Mouse (Mus musculus): ENCODE results near the gene Btg2. TPM values are rescaled to one million over a fixed set of nuclear protein-coding genes. Genes with fewer than 3 reads are reported as not detected.

Gene Btg2
- polyA plus RNA-seq, 1 experiment from 2014 or later = 32.6 TPM

- no peaks in the 10 kb centered on the region for H3K27me3 ChIP-seq (replicated peaks; ENCODE audit: control insufficient read depth, insufficient read depth, low read length)
- no peak overlapping the region for H3K4me2 ChIP-seq (replicated peaks; ENCODE audit: low read depth)
- H3K36me3 ChIP-seq (ENCODE audit: control insufficient read depth, insufficient read depth) = no peaks in the 10 kb centered on the region
- no peak overlapping the region for H3K4me3 ChIP-seq (ENCODE audit: low read depth, low read length)
- no peak for TF ChIP-seq CTCF (IDR thresholded peaks at IDR 0.05; ENCODE audit: low read depth)
- no peak for ATAC-seq
- peaks cover 9% of the 10 kb centered on the region; the same call in 1 of the 2 replicates for H3K4me1 ChIP-seq (replicated peaks; ENCODE audit: control insufficient read depth, insufficient read depth, low read length)
- H3K27ac ChIP-seq (ENCODE audit: low read depth, low read length) = no peak overlapping the region
- H3K9me3 ChIP-seq (ENCODE audit: control insufficient read depth) = no peaks in the 10 kb centered on the region
- 81% methylated on average over 7 of the region's 7 CpGs for WGBS
- H3K9ac ChIP-seq (ENCODE audit: low read depth, low read length) = no peak overlapping the region
Measured at GRCm38 (mm10) chr1:134089074-134089473, 10.2 kb upstream of the Btg2 start.

DNA sequence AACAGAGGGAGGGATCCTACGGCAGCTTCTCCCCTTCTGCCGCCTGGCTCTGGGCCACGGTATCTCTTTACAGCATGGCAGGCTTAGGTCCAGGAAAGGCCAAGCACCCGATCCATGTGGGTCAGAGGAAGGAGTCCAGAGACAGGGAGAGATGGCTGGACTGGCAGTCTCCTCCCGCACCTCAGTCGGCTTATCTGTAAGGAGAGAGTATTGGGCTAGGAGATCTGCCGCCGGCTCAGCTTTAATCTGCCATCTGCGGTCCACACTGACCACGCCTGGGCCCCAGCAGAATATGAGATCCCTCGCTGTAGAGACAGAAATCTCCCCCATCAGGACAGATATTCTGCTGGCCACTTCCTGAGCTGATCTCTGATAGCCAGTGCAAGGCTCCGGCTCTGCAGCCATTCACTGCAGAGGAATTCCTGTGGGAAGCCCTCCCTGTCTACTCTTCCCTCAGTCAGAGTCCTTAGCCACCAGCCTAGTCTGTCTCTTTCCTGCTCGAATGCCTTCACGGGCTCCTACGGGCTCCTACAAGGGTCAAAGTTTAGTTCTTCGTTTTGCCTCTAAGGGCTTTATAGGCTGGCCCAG is 8.0 kb upstream of the Btg2 start:
- Histone ChIP-seq H3K36me3 (ENCODE audit: control insufficient read depth, insufficient read depth) (no peaks in the 10 kb centered on the region), H3K27ac (ENCODE audit: low read depth, low read length) (peak overlapping the region; percentile 73), H3K9me3 (ENCODE audit: control insufficient read depth) (no peaks in the 10 kb centered on the region), H3K27me3 (replicated peaks; ENCODE audit: control insufficient read depth, insufficient read depth, low read length) (no peaks in the 10 kb centered on the region), H3K4me1 (replicated peaks; ENCODE audit: control insufficient read depth, insufficient read depth, low read length) (peaks cover 3% of the 10 kb centered on the region; the same call in 1 of the 2 replicates), H3K4me2 (replicated peaks; ENCODE audit: low read depth) (peak overlapping the region; percentile 54), H3K9ac (ENCODE audit: low read depth, low read length) (peak overlapping the region; percentile 27), H3K4me3 (ENCODE audit: low read depth, low read length) (0 out of 2 replicates have a peak overlapping the region, but pooled peaks have one; percentile 13)
- 26% methylated on average over 16 of the region's 16 CpGs for WGBS
- ATAC-seq = peak; percentile 68
- no peak for TF ChIP-seq CTCF (IDR thresholded peaks at IDR 0.05; ENCODE audit: low read depth)

GRCm38 (mm10) chr1:134086017-134086416 is 7.1 kb upstream of the Btg2 start:
- Histone ChIP-seq H3K4me1 (replicated peaks; ENCODE audit: control insufficient read depth, insufficient read depth, low read length) (peaks cover 3% of the 10 kb centered on the region; the same call in 1 of the 2 replicates), H3K9ac (ENCODE audit: low read depth, low read length) (no peak overlapping the region), H3K27ac (ENCODE audit: low read depth, low read length) (no peak overlapping the region), H3K9me3 (ENCODE audit: control insufficient read depth) (no peaks in the 10 kb centered on the region), H3K4me2 (replicated peaks; ENCODE audit: low read depth) (no peak overlapping the region), H3K27me3 (replicated peaks; ENCODE audit: control insufficient read depth, insufficient read depth, low read length) (no peaks in the 10 kb centered on the region), H3K36me3 (ENCODE audit: control insufficient read depth, insufficient read depth) (no peaks in the 10 kb centered on the region), H3K4me3 (ENCODE audit: low read depth, low read length) (no peak overlapping the region)
- no peak for ATAC-seq
- WGBS = 43% methylated on average over 3 of the region's 3 CpGs
- no peak for TF ChIP-seq CTCF (IDR thresholded peaks at IDR 0.05; ENCODE audit: low read depth)

GRCm38 (mm10) chr1:134084128-134084527 is 5.2 kb upstream of the Btg2 start:
- Histone ChIP-seq H3K4me1 (replicated peaks; ENCODE audit: control insufficient read depth, insufficient read depth, low read length) (peaks cover 3% of the 10 kb centered on the region; the same call in 1 of the 2 replicates), H3K27me3 (replicated peaks; ENCODE audit: control insufficient read depth, insufficient read depth, low read length) (no peaks in the 10 kb centered on the region), H3K27ac (ENCODE audit: low read depth, low read length) (no peak overlapping the region), H3K36me3 (ENCODE audit: control insufficient read depth, insufficient read depth) (no peaks in the 10 kb centered on the region), H3K4me3 (ENCODE audit: low read depth, low read length) (no peak overlapping the region), H3K4me2 (replicated peaks; ENCODE audit: low read depth) (no peak overlapping the region), H3K9ac (ENCODE audit: low read depth, low read length) (no peak overlapping the region), H3K9me3 (ENCODE audit: control insufficient read depth) (no peaks in the 10 kb centered on the region)
- ATAC-seq = no peak
- TF ChIP-seq CTCF (IDR thresholded peaks at IDR 0.05; ENCODE audit: low read depth) = no peak
- WGBS = 73% methylated on average over 3 of the region's 3 CpGs

DNA sequence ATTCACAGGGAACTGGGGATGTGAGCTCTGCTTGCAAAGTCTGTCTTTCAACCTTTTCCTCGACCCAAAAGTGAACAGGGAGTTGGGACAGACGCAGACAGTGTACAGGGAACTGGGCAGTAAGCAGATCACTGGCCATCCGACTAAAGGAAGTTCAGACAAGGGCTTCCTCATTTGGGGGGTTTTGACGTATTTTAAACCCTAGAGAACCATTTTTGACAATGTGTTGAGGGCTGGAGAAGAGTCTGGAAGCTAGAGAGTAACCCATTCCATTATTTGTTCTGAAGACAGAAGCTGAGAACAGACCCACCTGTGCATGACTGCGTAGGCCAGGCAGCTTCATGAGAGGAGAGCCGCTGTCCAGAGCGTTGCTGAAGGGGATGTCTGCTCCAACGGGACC is 4.8 kb upstream of the Btg2 start:
- Histone ChIP-seq H3K4me3 (ENCODE audit: low read depth, low read length) (no peak overlapping the region), H3K27me3 (replicated peaks; ENCODE audit: control insufficient read depth, insufficient read depth, low read length) (no peaks in the 10 kb centered on the region), H3K9me3 (ENCODE audit: control insufficient read depth) (no peaks in the 10 kb centered on the region), H3K9ac (ENCODE audit: low read depth, low read length) (no peak overlapping the region), H3K4me2 (replicated peaks; ENCODE audit: low read depth) (no peak overlapping the region), H3K27ac (ENCODE audit: low read depth, low read length) (no peak overlapping the region), H3K36me3 (ENCODE audit: control insufficient read depth, insufficient read depth) (no peaks in the 10 kb centered on the region), H3K4me1 (replicated peaks; ENCODE audit: control insufficient read depth, insufficient read depth, low read length) (peaks cover 3% of the 10 kb centered on the region; the same call in 1 of the 2 replicates)
- no peak for TF ChIP-seq CTCF (IDR thresholded peaks at IDR 0.05; ENCODE audit: low read depth)
- no peak for ATAC-seq
- 84% methylated on average over 8 of the region's 8 CpGs for WGBS

DNA sequence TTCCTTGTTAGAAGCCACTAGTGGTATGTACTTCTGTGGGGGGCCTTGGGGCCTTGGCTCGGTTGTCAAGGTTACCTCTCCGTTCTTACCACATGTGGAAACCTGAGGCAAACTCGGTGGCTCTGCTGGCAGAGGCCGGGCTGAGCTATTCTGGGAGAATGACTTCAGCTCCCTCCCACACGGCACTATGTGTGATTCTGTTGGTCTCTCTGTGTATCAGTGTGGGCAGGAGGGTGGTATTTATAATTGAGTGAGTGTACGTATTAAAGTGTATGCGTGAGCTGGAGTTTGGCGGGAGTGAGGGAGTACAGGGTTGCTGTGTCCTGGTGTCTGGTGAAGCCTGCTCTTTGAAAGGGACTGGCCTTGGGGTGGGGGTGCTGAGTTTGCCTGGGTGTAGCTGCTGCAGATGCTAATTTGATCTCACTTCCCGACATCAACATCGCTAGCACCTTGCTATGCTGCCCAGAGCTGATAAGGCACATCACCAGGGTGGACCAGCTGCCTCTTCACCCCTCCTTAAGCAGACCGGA is 4.1 kb upstream of the Btg2 start:
- TF ChIP-seq CTCF (IDR thresholded peaks at IDR 0.05; ENCODE audit: low read depth) = no peak
- H3K27ac ChIP-seq (ENCODE audit: low read depth, low read length) = 0 out of 2 replicates have a peak overlapping the region, but pooled peaks have one; percentile 4
- WGBS = 61% methylated on average over 11 of the region's 11 CpGs
- no peak overlapping the region for H3K4me3 ChIP-seq (ENCODE audit: low read depth, low read length)
- H3K9ac ChIP-seq (ENCODE audit: low read depth, low read length) = no peak overlapping the region
- no peaks in the 10 kb centered on the region for H3K9me3 ChIP-seq (ENCODE audit: control insufficient read depth)
- no peaks in the 10 kb centered on the region for H3K36me3 ChIP-seq (ENCODE audit: control insufficient read depth, insufficient read depth)
- no peak overlapping the region for H3K4me2 ChIP-seq (replicated peaks; ENCODE audit: low read depth)
- peaks cover 3% of the 10 kb centered on the region; the same call in 1 of the 2 replicates for H3K4me1 ChIP-seq (replicated peaks; ENCODE audit: control insufficient read depth, insufficient read depth, low read length)
- ATAC-seq = no peak
- H3K27me3 ChIP-seq (replicated peaks; ENCODE audit: control insufficient read depth, insufficient read depth, low read length) = no peaks in the 10 kb centered on the region
